Mouse (Mus musculus) ES-E14 (cell line): Measurements from ENCODE around the gene Cpvl.

ENCODE experiments used
- CHD2 ChIP-seq: IDR thresholded peaks from 2 replicates; pipeline ENCODE4 v1.6.1; 2014; ENCODE audit warnings: mild to moderate bottlenecking, low read depth, low read length, inconsistent platforms
- ZNF384 ChIP-seq: IDR thresholded peaks from 2 replicates; pipeline ENCODE4 v1.6.1; 2012; ENCODE audit warnings: low read depth, low read length, inconsistent platforms

DNA sequence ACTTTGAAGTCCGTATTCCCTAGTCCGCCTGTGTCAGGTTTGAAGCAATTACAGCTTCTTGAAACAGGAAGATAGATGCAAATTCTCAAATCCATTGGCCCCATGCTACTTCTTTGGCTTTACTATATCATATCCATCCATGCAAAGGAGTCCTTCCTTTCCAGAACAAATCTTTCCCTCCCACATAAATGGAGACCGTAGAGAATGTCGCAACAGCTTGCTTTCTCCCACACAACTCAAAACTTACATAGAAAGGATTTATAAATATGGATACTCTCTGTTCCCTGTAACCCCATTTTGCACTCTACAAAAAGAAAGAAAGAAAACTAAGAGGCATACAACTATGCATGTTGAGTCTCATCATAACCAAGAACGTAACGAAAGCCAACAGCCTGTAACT lies 81.3 kb downstream of the Cpvl start:
- TF ChIP-seq ZNF384 (no peak), CHD2 (no peak)
